Mouse (Mus musculus) adrenal gland, adult 18-20 months (tissue): Measurements from ENCODE around the gene Zfp740. TPM values are rescaled to one million over a fixed set of nuclear protein-coding genes. Genes with fewer than 3 reads are reported as not detected.

Source experiments
- DNase-seq, 2 experiments: peaks; one replicate each; pipeline ENCODE4 v3.0.0; 2021 to 2022; ENCODE audit warnings: low spot score in 2 of 2
- total RNA-seq, 2 experiments: library from RNA; stranded (reverse); gene quantifications; 1 replicate in 1 of 2; 2 replicates in 1 of 2; pipeline ENCODE4 v1.2.3; 2021

Gene Zfp740
- total RNA-seq, 2 experiments from 2014 or later = 49.8 to 65.0 TPM

- DNase-seq = peak; percentile 73 to 77
Observed at GRCm38 (mm10) chr15:102247252-102248130, 44.4 kb downstream of the Zfp740 start.

DNA sequence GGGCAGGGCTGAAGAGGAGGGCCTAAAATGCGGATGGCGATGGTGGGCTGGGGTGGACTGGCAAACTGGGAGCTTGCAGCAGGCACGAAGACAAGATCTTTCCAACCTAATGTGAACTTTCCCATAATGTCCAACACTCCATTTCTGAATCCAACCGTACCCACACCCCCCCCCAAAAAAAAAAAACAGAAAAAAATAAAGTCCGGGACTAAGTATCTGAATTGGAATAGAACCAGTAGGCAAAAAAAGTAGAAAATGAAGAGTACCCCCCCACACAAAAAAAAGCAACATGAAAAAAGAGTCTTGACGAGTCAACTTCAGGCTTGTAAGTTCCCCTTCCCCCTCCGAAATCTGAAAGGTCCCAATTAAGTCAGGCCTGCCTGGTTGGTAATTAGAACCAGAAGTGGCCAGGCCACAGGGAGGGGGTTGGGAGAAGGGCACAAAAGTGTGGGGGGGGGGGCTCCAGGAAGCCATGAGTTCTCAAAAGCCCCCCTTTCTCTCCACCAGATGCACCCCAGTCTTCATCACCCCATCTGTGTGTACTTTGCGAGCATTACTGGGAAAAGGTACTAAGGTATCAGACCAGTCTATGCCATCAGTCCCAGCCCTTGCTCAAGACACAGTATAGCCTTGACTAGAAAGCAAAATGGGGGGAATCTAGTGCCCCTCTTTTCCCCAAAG, 45.2 kb downstream of the Zfp740 start:
- no peak for DNase-seq

DNA sequence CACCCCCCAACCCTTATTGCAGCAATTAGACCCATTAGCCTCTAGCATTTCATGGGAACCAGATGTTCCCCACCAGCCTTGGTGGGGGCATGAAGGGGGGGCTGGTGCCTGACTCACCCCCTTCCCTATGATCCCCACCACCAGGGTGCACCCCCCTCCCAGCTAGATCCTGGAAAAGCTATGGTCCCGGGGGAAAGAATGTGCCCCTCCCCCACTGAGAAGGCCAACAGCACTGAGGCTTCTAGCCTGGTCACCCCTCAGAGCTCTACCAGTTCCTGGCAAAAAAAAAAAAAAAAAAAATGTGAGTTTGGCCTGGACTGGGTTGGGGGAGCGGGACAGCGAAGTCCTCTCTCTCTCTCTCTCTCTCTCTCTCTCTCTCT, 45.8 kb downstream of the Zfp740 start:
- no peak for DNase-seq

- DNase-seq = no peak
Observed at GRCm38 (mm10) chr15:102249251-102249691, 46.2 kb downstream of the Zfp740 start.

DNA sequence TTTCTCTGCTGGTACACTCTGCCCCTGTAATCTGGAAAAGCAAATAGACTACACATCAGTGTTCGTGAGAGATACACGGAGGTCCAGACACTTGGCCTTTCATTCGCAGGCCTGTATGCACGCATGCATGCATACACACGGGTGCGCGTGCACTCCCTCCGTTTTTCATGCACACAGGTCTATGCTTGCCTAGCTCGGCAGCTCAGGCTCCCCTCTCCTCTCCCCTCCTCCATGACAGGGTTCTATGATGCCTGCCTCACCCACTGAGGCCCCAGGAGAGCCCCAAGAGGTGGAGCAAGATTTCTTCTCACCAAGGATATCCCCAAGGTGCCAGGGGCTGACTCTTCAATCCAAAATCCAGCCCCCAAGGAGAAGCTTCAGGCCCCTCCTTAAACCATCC, 46.9 kb downstream of the Zfp740 start:
- DNase-seq = no peak

DNA sequence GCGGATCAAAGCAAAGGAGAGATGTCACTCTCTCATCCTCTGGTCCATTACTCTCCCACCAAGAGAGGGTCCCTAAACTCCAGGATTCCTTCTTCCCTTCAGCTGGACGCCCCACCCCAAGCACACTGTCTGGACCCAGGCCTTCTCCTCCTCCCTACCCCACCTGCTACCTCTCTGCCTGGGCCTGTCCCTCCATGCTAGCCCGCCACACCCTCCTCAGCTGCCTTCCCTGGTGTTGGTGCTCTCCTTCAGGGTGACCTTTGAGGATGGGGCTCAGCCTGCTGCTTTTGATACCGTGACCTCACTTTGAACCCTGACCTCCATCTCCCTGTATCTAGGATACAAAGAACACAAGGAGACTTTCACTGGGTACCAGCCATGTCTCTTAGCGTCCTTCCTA, 47.5 kb downstream of the Zfp740 start:
- DNase-seq = no peak

DNA sequence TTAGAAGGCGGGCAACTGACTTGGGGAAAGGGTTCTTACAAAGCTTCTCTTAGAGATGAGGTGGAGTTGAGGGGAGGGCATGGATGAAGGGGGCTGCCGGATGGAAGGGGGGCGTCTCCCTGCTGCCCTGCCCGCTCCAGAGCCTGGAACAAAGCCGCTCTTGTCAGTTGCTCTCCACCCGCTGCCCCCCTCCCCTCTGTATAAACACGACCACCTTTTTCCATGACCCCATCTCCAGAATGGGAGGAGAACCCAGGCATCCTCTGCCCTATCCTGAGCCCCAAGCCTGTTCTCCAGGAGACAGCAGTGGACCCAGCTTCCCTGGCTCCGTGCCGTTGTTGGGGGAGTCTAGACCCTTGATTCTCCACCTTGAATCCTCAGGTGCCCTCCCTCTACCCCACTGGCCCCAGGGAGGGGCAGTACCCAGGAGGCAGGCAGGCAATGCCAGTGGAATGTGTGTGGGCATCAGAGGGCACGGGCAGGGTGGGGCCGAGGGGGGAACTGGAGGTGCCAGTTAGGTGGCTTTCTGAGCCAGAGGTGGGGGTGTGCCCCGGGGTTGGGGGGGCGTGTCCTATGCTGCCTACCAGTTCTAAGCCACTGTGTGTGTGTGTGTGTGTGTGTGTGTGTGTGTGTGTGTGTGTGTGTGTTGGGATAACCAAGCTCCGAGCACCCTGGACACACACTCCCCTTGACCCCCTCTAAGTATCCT, 52.7 kb downstream of the Zfp740 start:
- DNase-seq = no peak

DNA sequence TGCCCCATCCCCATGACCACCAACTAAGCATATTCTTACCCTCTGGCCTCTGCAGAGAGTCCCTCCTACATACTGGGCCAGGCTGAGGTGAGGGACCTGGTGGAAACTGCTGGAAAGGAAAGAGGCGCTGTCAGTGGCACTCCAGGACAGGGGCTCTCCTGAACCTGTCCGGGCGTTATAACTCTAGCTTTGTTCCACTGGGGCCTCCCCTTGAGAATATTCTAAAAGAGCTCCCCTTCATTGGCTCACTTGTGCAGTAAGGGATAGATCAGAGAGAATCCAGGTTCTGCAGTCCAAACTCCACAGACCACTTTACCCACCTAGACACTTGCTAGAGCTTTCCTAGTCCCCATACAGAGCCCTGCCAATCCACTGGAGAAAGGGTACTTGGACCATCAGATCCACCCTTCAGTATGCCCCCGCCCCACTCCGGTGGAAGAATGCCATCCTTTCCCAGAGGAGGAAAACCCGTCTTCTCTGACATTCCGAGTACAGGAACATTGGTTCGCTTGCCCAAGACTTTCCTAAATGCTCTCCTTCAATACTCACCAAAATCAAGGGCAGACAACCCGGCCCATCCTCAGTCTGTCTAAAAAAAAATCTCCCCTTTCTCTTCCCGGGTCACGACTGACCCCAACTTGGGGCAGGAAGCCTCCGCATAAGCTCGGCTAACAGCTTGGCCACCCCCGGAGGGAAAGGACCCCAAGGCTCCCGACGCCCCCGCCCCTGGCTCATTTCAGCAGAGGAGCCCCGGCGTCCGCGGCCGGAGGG, 53.6 kb downstream of the Zfp740 start:
- DNase-seq = no peak

GRCm38 (mm10) chr15:102257202-102258075, 54.4 kb downstream of the Zfp740 start, which contains the start of gene Rarg:
TSS of gene Rarg (minus strand) at chr15:102257517.
- peak in 1 of 2 experiments; percentile 49 for DNase-seq

GRCm38 (mm10) chr15:102258076-102258470, 55.0 kb downstream of the Zfp740 start:
- no peak for DNase-seq

- DNase-seq = no peak
Observed at GRCm38 (mm10) chr15:102258581-102259253, 55.7 kb downstream of the Zfp740 start.

- no peak for DNase-seq
Observed at GRCm38 (mm10) chr15:102262582-102262981, 59.5 kb downstream of the Zfp740 start.

DNA sequence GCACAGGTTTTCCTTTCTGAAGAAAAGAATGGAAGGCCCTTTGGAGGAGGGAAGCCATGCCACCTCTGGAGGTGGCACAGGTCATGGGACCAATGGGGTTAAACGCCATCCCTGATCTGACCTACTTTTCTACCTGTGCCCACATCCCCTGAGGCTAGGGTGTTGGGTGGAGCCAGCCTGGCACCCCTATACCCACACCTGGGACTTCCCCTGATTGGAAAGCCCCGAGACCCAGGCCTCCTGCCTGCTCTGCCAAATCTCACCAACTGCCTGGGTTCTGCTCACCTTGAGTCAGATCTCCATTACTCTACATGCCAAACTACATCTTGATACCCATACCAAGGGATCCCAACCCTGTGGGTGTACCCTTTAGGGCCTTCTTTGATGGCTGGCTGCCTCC, 60.0 kb downstream of the Zfp740 start:
- no peak for DNase-seq

Other genes starting within 250 kb of the Zfp740 start
- gene Krt78, start 249.0 kb upstream of the Zfp740 start, total RNA-seq = not detected
- gene Krt8, start 198.8 kb upstream of the Zfp740 start, total RNA-seq = 1 to 10 TPM in 1 of 2 experiments, under 1 TPM in 1; 0.70 to 1.1 TPM
- gene Krt18, start 175.1 kb upstream of the Zfp740 start, total RNA-seq = 1 to 10 TPM; 1.0 to 1.3 TPM
- gene Eif4b, start 129.5 kb upstream of the Zfp740 start, total RNA-seq = 100 to 1,000 TPM; 197 to 252 TPM
- gene Tns2, start 102.8 kb upstream of the Zfp740 start, total RNA-seq = 10 to 100 TPM; 76.9 to 89.5 TPM
- 10 to 100 TPM; 33.0 to 36.9 TPM for gene Spryd3, start 67.0 kb upstream of the Zfp740 start, total RNA-seq
- gene Igfbp6, start 58.9 kb upstream of the Zfp740 start, total RNA-seq = 10 to 100 TPM; 45.1 to 66.2 TPM
- under 1 TPM; 0.26 to 0.56 TPM for gene Soat2, start 52.7 kb upstream of the Zfp740 start, total RNA-seq
- gene Csad, start 1.5 kb downstream of the Zfp740 start, total RNA-seq = 100 to 1,000 TPM in 1 of 2 experiments, 10 to 100 TPM in 1; 81.7 to 106 TPM
- gene Itgb7, start 28.7 kb downstream of the Zfp740 start, total RNA-seq = 1 to 10 TPM; 4.1 to 7.4 TPM
- gene Rarg, start 54.3 kb downstream of the Zfp740 start, total RNA-seq = 10 to 100 TPM; 21.7 to 27.2 TPM
- under 1 TPM in 1 of 2 experiments, not detected in 1; 0.13 TPM for gene Gm9918, start 67.3 kb downstream of the Zfp740 start, total RNA-seq
- gene Mfsd5, start 76.2 kb downstream of the Zfp740 start, total RNA-seq = 10 to 100 TPM; 32.6 to 35.2 TPM
- gene Espl1, start 93.0 kb downstream of the Zfp740 start, total RNA-seq = 1 to 10 TPM; 1.3 to 1.9 TPM
- 100 to 1,000 TPM; 443 to 458 TPM for gene Pfdn5, start 122.9 kb downstream of the Zfp740 start, total RNA-seq
- 10 to 100 TPM; 48.9 to 54.7 TPM for gene Myg1, start 128.5 kb downstream of the Zfp740 start, total RNA-seq
- gene Aaas, start 147.5 kb downstream of the Zfp740 start, total RNA-seq = 10 to 100 TPM; 12.0 to 14.7 TPM
- under 1 TPM in 1 of 2 experiments, not detected in 1; 0.10 TPM for gene Sp7, start 163.9 kb downstream of the Zfp740 start, total RNA-seq
- 10 to 100 TPM; 61.1 to 62.1 TPM for gene Sp1, start 202.9 kb downstream of the Zfp740 start, total RNA-seq
- 1 to 10 TPM; 1.5 to 2.0 TPM for gene Amhr2, start 242.1 kb downstream of the Zfp740 start, total RNA-seq